Mouse (Mus musculus) C2C12 (cell line): ENCODE measurements around the gene Tspan15.

Experiments
- CTCF ChIP-seq: IDR thresholded peaks from one replicate; pipeline ENCODE4 v1.5.1; 2011; ENCODE audit not compliant: control insufficient read depth, insufficient read depth, insufficient read length
- MAX ChIP-seq: IDR thresholded peaks from one replicate; pipeline ENCODE4 v1.6.1; 2011; ENCODE audit warnings: mild to moderate bottlenecking, control low read depth
- MYOD1 ChIP-seq: IDR thresholded peaks from one replicate; pipeline ENCODE4 v1.6.1; 2011; ENCODE audit warnings: low read depth; ENCODE audit not compliant: control insufficient read depth, insufficient read length
- MYOG ChIP-seq: IDR thresholded peaks from one replicate; pipeline ENCODE4 v1.6.1; 2011; ENCODE audit not compliant: control insufficient read depth, insufficient read length; ENCODE audit errors: extremely low read depth
- USF1 ChIP-seq: IDR thresholded peaks from one replicate; pipeline ENCODE4 v1.6.1; 2011; ENCODE audit warnings: low read depth, mild to moderate bottlenecking, control low read depth, moderate library complexity

DNA sequence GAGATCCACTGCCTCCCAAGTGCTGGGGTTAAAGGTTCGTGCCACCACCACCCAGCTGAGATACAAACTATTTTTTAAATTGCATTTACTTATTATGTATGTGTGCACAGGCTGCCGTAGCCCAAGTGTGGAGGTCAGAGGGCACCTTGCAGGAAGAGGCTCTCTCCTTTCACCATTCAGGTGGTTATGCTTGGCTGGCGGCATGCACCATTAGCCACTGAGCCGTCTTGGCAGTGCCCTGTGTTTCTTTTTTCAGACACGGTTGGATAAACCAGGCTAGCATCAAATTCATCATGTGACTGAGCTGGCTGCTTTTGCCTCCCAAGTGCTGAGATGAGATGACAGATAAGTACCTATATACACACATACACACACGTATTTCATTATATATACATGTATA lies 8.2 kb upstream of the Tspan15 start:
- TF ChIP-seq CTCF (no peak), MYOG (no peak), USF1 (no peak), MAX (no peak), MYOD1 (no peak)
